Mouse (Mus musculus) heart, embryonic 12.5 days (tissue): ENCODE measurements around the gene Foxe1. TPM values are rescaled to one million over a fixed set of nuclear protein-coding genes. Genes with fewer than 3 reads are reported as not detected.

Experiments
- ATAC-seq: fragments of 200-750 bp; cut with Nextera tagmentation; 2 replicates; pipeline ENCODE4 v1.8.0; 2017; ENCODE audit warnings: moderate TSS enrichment, moderate library complexity; ENCODE audit not compliant: insufficient number of reproducible peaks, low FRiP score
- H3K27ac ChIP-seq: fragments of 300-500 bp; sonication (generic); 2 replicates; pipeline ENCODE4 v1.5.1; 2016; ENCODE audit warnings: mild to moderate bottlenecking, moderate library complexity; ENCODE audit not compliant: poor library complexity, severe bottlenecking
- H3K27me3 ChIP-seq: fragments of 300-500 bp; sonication (generic); replicated peaks from 2 replicates; pipeline ENCODE4 v1.6.1; 2016; ENCODE audit warnings: mild to moderate bottlenecking, moderate library complexity
- H3K36me3 ChIP-seq: fragments of 300-500 bp; sonication (generic); 2 replicates; pipeline ENCODE4 v1.6.1; 2016; ENCODE audit warnings: mild to moderate bottlenecking, moderate library complexity
- H3K4me1 ChIP-seq: fragments of 300-500 bp; sonication (generic); replicated peaks from 2 replicates; pipeline ENCODE4 v1.6.1; 2016; ENCODE audit warnings: mild to moderate bottlenecking
- H3K4me2 ChIP-seq: fragments of 300-500 bp; sonication (generic); 2 replicates; pipeline ENCODE4 v1.6.1; 2016; ENCODE audit warnings: mild to moderate bottlenecking, moderate library complexity
- H3K4me3 ChIP-seq: fragments of 300-500 bp; sonication (generic); 2 replicates; pipeline ENCODE4 v1.5.1; 2016; ENCODE audit warnings: mild to moderate bottlenecking
- H3K9ac ChIP-seq: fragments of 300-500 bp; sonication (generic); 2 replicates; pipeline ENCODE4 v1.6.1; 2016; ENCODE audit warnings: mild to moderate bottlenecking, moderate library complexity
- H3K9me3 ChIP-seq: fragments of 300-500 bp; sonication (generic); replicated peaks from 2 replicates; pipeline ENCODE4 v1.6.1; 2016; ENCODE audit warnings: mild to moderate bottlenecking, moderate library complexity
- whole genome bisulfite sequencing: fragments of 180-500 bp; shearing (Covaris S2); methylation state at CpG from one replicate; pipeline ENCODE4 v1.1.7; 2016; 5-methylcytosine and 5-hydroxymethylcytosine counted together
- polyA plus RNA-seq: library from polyadenylated mRNA; unstranded; fragments of >200 nt; fragmentation: Nextera tagmentation; extraction: Ambion mirVana; gene quantifications from 2 replicates; pipeline ENCODE4 v1.2.1, GENCODE M21; 2016

The Foxe1 gene
- polyA plus RNA-seq: not detected in 2 replicates

DNA sequence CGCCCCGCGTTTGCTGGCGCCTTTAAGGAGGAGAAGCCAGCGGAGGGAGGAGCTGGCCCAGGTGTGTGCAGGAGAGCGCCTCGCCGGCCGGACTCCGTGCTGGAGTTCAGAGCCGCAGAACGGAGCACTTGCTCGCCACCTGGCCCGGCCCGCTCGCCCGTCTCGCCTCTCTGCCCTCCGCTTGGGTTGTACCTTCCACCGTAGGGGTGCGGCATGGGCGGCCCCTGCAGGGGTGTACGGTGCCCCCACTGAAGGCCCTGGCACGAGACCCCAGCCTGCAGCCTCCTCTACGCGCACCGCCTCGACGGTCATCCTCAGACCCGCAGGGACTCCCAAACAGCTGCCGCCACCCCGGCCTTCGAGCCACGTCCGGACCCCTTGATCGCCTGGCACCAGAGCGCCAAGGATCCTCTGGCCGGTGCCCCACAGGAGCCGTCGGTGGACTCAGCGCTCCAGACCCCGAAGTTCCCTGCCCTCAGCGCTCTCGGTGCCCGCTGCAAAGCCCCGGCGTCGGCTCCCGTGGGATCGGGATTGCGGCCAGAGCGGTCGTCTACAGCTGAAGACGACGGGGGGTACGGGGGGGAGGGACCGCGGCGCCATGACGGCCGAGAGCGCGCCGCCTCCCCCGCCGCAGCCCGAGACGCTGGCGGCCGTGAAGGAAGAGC lies at the start of gene Foxe1:
Foxe1 (plus strand) TSS at position 14 of the 665 bp plus-strand sequence.
- H3K27ac ChIP-seq: no peak within 1 kb of the TSS
- H3K9me3 ChIP-seq: no peaks in the 10 kb centered on the region
- H3K4me1 ChIP-seq: peaks cover 19% of the 10 kb centered on the region
- WGBS: 2% methylated on average over 69 of the region's 70 CpGs
- H3K9ac ChIP-seq: peak within 1 kb of the TSS; percentile 23; the same call in 1 of the 2 replicates
- H3K4me2 ChIP-seq: peak within 1 kb of the TSS; percentile 61
- H3K27me3 ChIP-seq: peaks cover 92% of the 10 kb centered on the region
- H3K36me3 ChIP-seq: no peaks in the 10 kb centered on the region
- peak within 1 kb of the TSS; percentile 41 for H3K4me3 ChIP-seq
- ATAC-seq: 0 out of 2 replicates have a peak, but pooled peaks have one; percentile 29

DNA sequence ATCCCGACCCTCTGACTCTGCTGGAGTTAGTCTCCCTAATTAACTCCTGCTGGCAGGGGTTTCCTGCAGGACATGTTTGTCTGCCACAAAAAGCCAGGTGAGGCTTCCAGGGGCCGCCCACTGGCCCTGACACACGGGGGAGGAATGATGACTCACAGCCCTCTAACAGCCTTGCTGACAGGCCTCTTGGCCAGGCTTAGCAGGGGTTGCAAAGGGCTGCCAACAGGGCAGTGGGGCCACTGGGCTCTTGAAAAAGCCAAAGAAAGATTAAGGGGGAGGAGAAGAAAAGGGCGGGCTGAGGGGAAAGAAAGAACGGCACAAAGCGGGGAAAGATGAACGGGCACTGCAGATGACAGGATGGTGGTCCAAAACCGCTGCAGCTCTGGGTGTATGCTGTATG lies 39.3 kb upstream of the Foxe1 start:
- Histone ChIP-seq H3K36me3 (no peaks in the 10 kb centered on the region), H3K27ac (peak overlapping the region; percentile 67), H3K9ac (no peak overlapping the region), H3K4me2 (peak overlapping the region; percentile 97), H3K9me3 (no peaks in the 10 kb centered on the region), H3K27me3 (peaks cover 36% of the 10 kb centered on the region), H3K4me3 (peak overlapping the region; percentile 88), H3K4me1 (peaks cover 12% of the 10 kb centered on the region)
- ATAC-seq: peak; percentile 56
- WGBS: 3% methylated on average over 8 of the region's 8 CpGs

DNA sequence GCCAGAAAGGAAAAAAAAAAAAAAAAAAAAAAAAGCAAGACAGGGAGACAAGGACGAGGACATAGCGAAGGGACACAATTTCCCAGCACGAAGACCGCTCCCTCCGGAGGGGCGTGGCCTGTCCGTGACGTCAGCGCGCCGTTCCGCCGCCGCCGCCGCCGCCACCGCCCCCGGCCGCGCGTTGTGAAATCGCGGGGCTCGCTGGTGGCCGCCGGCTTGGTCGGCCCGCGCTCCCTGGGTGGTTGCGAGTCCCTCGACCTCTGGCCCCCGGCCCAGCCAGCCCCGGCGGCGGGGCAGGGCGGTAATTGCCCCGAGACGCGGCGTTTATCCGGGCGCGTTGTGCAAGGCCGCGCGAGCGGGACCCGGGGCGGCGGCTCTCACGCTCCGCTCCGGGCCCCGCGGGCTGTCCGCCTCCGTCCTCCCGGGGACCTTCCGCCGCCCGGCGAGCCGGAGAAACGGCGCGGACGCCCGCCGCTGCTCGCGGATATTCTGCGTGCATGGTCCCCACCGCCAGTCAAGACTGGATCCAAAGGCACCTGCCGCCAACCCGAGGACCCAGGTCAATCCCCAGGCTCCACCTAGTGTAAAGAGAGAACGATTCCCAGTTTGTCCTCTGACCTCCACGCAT lies 38.5 kb upstream of the Foxe1 start:
- peak overlapping the region; percentile 45; the same call in 1 of the 2 replicates for H3K27ac ChIP-seq
- H3K27me3 ChIP-seq: peaks cover 40% of the 10 kb centered on the region
- WGBS: under 1% methylated on average over 64 of the region's 78 CpGs
- peak overlapping the region; percentile 97 for H3K4me2 ChIP-seq
- peak overlapping the region; percentile 88 for H3K4me3 ChIP-seq
- no peaks in the 10 kb centered on the region for H3K36me3 ChIP-seq
- H3K4me1 ChIP-seq: peaks cover 12% of the 10 kb centered on the region
- H3K9ac ChIP-seq: peak overlapping the region; percentile 89
- ATAC-seq: peak; percentile 84
- no peaks in the 10 kb centered on the region for H3K9me3 ChIP-seq

DNA sequence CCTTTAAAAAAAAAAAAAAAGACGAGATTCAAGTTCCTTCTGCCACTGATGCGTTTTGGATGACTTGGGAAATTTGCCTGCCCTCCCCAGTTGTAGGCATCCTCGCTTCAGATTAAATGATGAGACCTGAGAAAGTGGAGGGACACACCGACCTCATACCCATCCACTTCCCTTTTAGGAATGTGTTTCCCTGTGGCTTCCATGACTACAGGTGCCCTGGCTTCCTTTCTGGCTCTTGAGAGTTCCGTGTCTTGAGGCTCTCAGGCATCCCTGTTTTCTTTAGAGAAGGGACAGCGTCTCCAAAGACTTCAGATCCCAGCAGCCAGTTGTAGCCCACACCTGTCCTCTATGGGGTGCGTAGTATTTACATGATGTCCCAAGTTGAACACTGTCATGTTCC lies 38.0 kb upstream of the Foxe1 start:
- Histone ChIP-seq H3K27me3 (peaks cover 46% of the 10 kb centered on the region), H3K9ac (0 out of 2 replicates have a peak overlapping the region, but pooled peaks have one; percentile 89)
- 25% methylated on average over 7 of the region's 7 CpGs for WGBS

DNA sequence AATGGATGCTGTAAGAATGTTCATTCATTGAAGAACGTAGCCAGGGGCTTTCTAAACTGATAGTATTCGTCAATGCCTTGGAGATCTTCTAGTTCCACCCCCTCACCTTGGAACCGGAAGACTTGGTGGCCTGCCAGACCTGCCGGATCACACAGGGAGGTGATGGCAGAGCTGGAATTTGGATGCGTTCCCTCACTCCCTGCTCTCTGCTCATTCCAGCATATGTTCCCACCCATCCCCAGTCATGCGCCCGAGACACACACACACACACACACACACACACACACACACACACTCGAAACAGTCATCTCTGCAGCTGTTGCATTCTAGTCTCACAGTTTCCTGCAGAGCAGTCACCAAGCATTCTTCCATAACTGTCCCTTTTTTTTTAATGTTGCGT lies 36.1 kb upstream of the Foxe1 start:
- peaks cover 12% of the 10 kb centered on the region for H3K4me1 ChIP-seq
- H3K9ac ChIP-seq: no peak overlapping the region
- no peaks in the 10 kb centered on the region for H3K9me3 ChIP-seq
- no peak for ATAC-seq
- H3K36me3 ChIP-seq: no peaks in the 10 kb centered on the region
- 49% methylated on average over 9 of the region's 9 CpGs for WGBS
- H3K27ac ChIP-seq: no peak overlapping the region
- H3K27me3 ChIP-seq: peaks cover 49% of the 10 kb centered on the region
- H3K4me3 ChIP-seq: no peak overlapping the region
- no peak overlapping the region for H3K4me2 ChIP-seq

More for the DNA sequence above, 38.0 kb upstream of the Foxe1 start:
- Histone ChIP-seq H3K36me3 (no peaks in the 10 kb centered on the region), H3K27ac (no peak overlapping the region), H3K4me1 (peaks cover 12% of the 10 kb centered on the region), H3K9me3 (no peaks in the 10 kb centered on the region), H3K4me2 (peak overlapping the region; percentile 97), H3K4me3 (peak overlapping the region; percentile 88)
- ATAC-seq: no peak

DNA sequence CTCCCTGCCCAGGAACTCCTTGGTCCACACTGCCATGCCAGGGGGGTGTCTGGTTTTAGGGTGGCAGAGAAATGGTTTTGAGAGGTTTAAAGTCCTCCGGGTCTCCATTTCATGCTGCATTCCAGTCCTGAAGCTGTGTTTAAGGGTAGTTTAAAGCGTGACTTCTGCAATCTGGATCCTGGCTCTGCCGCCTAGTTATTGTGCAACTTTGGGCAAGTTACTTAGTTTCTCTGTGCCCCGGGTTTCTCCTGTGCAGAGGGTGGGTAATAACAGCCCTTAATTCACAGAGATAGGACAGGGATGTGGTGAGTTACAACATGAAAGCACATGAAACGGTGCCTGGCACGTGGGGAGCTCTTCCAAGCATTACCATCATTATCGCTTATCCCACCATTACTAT lies 35.5 kb upstream of the Foxe1 start:
- ATAC-seq: no peak
- H3K4me2 ChIP-seq: no peak overlapping the region
- no peak overlapping the region for H3K9ac ChIP-seq
- H3K4me3 ChIP-seq: no peak overlapping the region
- no peaks in the 10 kb centered on the region for H3K9me3 ChIP-seq
- no peaks in the 10 kb centered on the region for H3K36me3 ChIP-seq
- no peak overlapping the region for H3K27ac ChIP-seq
- WGBS: 81% methylated on average over 7 of the region's 7 CpGs
- peaks cover 47% of the 10 kb centered on the region for H3K27me3 ChIP-seq
- H3K4me1 ChIP-seq: peaks cover 12% of the 10 kb centered on the region

DNA sequence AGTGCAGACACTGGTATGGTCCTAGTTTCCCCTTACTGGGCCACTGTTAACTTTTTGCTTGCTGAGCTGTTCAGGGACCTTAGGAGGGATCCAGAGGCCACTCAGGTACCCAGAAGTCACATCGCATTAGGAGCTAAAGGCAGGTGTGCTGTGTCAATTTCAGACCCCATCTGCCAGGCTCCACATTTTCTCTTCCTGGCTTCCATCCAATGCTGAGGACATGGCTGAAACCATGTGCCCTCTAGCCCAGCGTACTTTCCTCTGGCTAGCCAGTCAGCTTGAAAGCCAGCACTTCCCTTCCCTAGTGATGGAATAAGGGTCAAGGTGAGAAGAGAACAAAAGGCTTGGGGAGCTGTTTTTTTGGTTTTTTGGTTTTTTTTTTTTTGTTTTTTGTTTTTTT lies 31.8 kb upstream of the Foxe1 start:
- 0 out of 2 replicates have a peak, but pooled peaks cover 3% of the 10 kb centered on the region for H3K9me3 ChIP-seq
- no peak overlapping the region for H3K27ac ChIP-seq
- no peaks in the 10 kb centered on the region for H3K36me3 ChIP-seq
- no peak for ATAC-seq
- 0 out of 2 replicates have a peak, but pooled peaks cover 5% of the 10 kb centered on the region for H3K4me1 ChIP-seq
- H3K4me3 ChIP-seq: no peak overlapping the region
- WGBS: 76% methylated on average over 2 of the region's 2 CpGs
- no peak overlapping the region for H3K9ac ChIP-seq
- peaks cover 45% of the 10 kb centered on the region for H3K27me3 ChIP-seq
- H3K4me2 ChIP-seq: no peak overlapping the region

DNA sequence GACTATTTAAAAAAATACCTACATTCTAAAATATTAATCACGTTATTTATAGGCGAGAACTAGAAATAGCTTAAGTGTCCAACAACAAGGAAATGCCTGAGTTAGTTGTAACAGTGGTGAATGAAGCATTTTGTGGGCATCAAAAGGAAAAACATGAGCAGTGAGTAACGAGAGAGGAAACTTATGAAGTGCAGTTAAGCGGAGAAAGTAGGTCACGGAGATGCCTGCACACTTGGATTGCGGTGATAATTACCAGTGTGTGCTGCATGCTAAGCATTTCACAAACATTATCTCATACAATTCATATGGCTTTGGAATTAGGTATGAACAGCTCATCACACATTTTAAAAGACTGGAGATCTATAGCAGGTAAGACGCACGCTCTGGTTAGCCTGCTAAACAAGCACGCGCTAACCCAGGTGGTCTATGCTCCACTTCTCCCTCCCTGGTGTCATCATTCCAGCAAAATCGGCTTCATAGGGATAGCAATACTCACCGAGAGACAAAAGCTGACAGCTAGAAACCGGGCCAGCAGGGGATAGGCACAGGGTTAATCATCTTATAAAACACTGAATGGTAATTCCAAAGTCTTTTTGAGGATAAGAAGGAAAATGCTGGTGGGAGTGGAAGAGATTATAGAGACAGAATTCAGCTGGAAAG lies 21.5 kb upstream of the Foxe1 start:
- Histone ChIP-seq H3K36me3 (no peaks in the 10 kb centered on the region), H3K9me3 (peaks cover 11% of the 10 kb centered on the region), H3K4me2 (no peak overlapping the region), H3K4me1 (0 out of 2 replicates have a peak, but pooled peaks cover 6% of the 10 kb centered on the region), H3K4me3 (no peak overlapping the region), H3K27me3 (peaks cover 37% of the 10 kb centered on the region), H3K27ac (no peak overlapping the region), H3K9ac (no peak overlapping the region; the same call in 1 of the 2 replicates)
- WGBS: 78% methylated on average over 13 of the region's 13 CpGs
- ATAC-seq: no peak

DNA sequence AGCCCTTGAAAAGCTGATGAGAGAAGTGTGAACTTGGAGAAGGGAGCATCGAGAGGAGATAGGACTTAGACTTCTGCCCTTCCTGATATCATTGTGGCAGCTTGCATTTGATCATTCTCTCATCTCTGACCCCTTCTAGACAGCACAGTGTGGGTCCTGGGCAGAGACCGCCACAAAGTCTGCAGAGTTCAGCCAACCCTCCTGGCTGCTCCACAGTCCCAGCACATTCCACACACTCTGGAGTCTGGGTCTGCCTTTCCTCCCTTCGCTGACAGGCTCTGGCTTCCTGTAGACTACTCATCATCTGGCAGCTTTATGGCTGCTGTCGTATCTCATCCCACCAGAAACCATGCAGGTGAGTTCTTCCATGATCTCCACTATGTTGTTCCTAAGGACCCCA lies 20.7 kb upstream of the Foxe1 start:
- Histone ChIP-seq H3K4me3 (no peak overlapping the region), H3K36me3 (no peaks in the 10 kb centered on the region), H3K27ac (no peak overlapping the region), H3K27me3 (peaks cover 37% of the 10 kb centered on the region), H3K4me2 (no peak overlapping the region), H3K9ac (no peak overlapping the region; the same call in 1 of the 2 replicates), H3K9me3 (peaks cover 11% of the 10 kb centered on the region), H3K4me1 (0 out of 2 replicates have a peak, but pooled peaks cover 6% of the 10 kb centered on the region)
- 22% methylated on average over 4 of the region's 4 CpGs for WGBS
- ATAC-seq: no peak

DNA sequence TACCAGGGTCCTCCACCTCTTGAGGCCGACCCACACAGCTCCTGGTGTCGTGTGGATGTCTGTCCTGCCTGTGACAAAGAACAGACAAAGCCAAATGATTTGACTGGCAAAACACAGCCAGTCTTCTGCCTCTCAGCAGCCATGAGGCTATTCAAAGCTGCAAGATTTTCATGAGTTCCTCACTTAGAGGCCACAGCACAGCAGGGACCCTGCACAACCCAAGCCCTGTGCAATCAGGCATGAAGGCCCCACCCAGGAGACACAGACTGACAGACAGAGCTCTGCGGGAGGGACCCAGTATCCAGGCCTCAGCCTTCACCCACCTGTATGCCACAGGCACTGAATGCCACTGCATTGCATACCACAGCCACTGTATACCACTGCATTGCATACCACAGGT lies 14.5 kb upstream of the Foxe1 start:
- WGBS: 48% methylated on average over 3 of the region's 3 CpGs
- ATAC-seq: no peak
- H3K9ac ChIP-seq: no peak overlapping the region
- peaks cover 35% of the 10 kb centered on the region for H3K27me3 ChIP-seq
- H3K36me3 ChIP-seq: no peaks in the 10 kb centered on the region
- H3K4me3 ChIP-seq: no peak overlapping the region
- 0 out of 2 replicates have a peak, but pooled peaks cover 6% of the 10 kb centered on the region for H3K9me3 ChIP-seq
- H3K4me1 ChIP-seq: no peaks in the 10 kb centered on the region
- no peak overlapping the region for H3K27ac ChIP-seq
- no peak overlapping the region for H3K4me2 ChIP-seq

DNA sequence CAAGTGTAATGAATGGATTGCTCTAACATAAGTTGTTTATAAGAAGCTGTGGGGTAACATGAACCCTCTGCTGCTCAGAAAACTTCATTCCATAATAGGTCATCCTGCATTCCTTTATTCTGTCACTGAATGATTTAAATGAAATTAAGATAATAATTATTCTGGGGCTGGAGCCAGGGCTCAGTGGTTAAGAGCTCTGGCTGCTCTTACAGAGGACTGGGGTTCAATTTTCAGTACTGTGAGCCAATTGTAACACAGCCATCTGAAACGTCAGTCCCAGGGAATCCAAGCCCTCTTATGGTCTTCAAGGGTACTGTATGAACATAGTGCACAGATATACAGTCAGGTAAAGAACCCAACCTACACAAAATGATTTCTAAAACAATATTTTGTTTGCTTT lies 7.6 kb upstream of the Foxe1 start:
- no peaks in the 10 kb centered on the region for H3K36me3 ChIP-seq
- ATAC-seq: no peak
- 0 out of 2 replicates have a peak, but pooled peaks cover 2% of the 10 kb centered on the region for H3K9me3 ChIP-seq
- peaks cover 71% of the 10 kb centered on the region for H3K27me3 ChIP-seq
- no peak overlapping the region for H3K4me2 ChIP-seq
- WGBS: 24% methylated on average over 1 of the region's 1 CpGs
- H3K4me3 ChIP-seq: no peak overlapping the region
- no peak overlapping the region for H3K9ac ChIP-seq
- H3K4me1 ChIP-seq: peaks cover 15% of the 10 kb centered on the region
- no peak overlapping the region for H3K27ac ChIP-seq
